Mouse (Mus musculus) hindbrain, embryonic 13.5 days (tissue): ENCODE results near the gene Lrrn3. TPM values are rescaled to one million over a fixed set of nuclear protein-coding genes. Genes with fewer than 3 reads are reported as not detected.

ENCODE experiments used
- ATAC-seq: fragments of 200-750 bp; cut with Nextera tagmentation; 2 replicates; pipeline ENCODE4 v1.8.0; 2017; ENCODE audit warnings: moderate TSS enrichment; ENCODE audit not compliant: low FRiP score
- H3K27ac ChIP-seq: fragments of 300-500 bp; sonication (generic); 2 replicates; pipeline ENCODE4 v1.5.1; 2015; ENCODE audit warnings: inconsistent platforms, mild to moderate bottlenecking, moderate library complexity
- H3K27me3 ChIP-seq: fragments of 300-500 bp; sonication (generic); 2 replicates; pipeline ENCODE4 v1.6.1; 2015; ENCODE audit warnings: mild to moderate bottlenecking, inconsistent platforms
- H3K36me3 ChIP-seq: fragments of 300-500 bp; sonication (generic); 2 replicates; pipeline ENCODE4 v1.6.1; 2015; ENCODE audit warnings: mild to moderate bottlenecking, inconsistent platforms
- H3K4me1 ChIP-seq: fragments of 300-500 bp; sonication (generic); replicated peaks from 2 replicates; pipeline ENCODE4 v1.6.1; 2015; ENCODE audit warnings: inconsistent platforms
- H3K4me2 ChIP-seq: fragments of 300-500 bp; sonication (generic); 2 replicates; pipeline ENCODE4 v1.6.1; 2015; ENCODE audit warnings: inconsistent platforms, mild to moderate bottlenecking, moderate library complexity
- H3K4me3 ChIP-seq: fragments of 300-500 bp; sonication (generic); 2 replicates; pipeline ENCODE4 v1.5.1; 2015; ENCODE audit warnings: mild to moderate bottlenecking, inconsistent platforms
- H3K9ac ChIP-seq: fragments of 300-500 bp; sonication (generic); 2 replicates; pipeline ENCODE4 v1.6.1; 2015; ENCODE audit warnings: mild to moderate bottlenecking, inconsistent platforms
- H3K9me3 ChIP-seq: fragments of 300-500 bp; sonication (generic); 2 replicates; pipeline ENCODE4 v1.6.1; 2016; ENCODE audit warnings: inconsistent platforms
- WGBS: fragments of 180-500 bp; shearing (Covaris S2); methylation state at CpG from one replicate; pipeline ENCODE4 v1.1.7; 2015; 5-methylcytosine and 5-hydroxymethylcytosine counted together
- polyA plus RNA-seq: library from polyadenylated mRNA; unstranded; fragments of >200 nt; fragmentation: Nextera tagmentation; extraction: Ambion mirVana; gene quantifications from 2 replicates; pipeline ENCODE4 v1.2.1, GENCODE M21; 2015

Lrrn3 gene
- polyA plus RNA-seq, 1 experiment from 2014 or later, result 97.7 TPM

DNA sequence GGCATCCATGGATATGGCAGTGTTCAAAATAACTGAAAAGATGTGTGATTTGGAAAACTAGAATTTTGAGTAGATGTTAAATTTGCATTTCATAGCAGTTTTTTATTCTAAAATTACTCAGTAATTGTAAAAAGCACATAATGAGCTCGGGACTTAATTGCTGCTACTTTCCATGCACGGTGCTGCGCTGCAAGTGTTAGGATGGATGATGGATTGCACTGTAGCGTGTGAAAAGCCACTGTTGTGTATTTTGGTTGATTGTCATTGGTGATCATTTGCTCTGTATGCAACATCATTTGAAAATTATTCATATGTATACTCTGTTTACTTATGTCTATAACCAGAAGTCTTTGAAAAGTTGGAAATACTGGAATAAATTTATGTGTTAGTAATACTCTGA, 68.3 kb downstream of the Lrrn3 start:
- Histone ChIP-seq H3K9ac (no peak overlapping the region), H3K4me1 (no peaks in the 10 kb centered on the region), H3K27ac (no peak overlapping the region), H3K27me3 (no peaks in the 10 kb centered on the region), H3K36me3 (no peaks in the 10 kb centered on the region), H3K4me3 (no peak overlapping the region), H3K4me2 (no peak overlapping the region), H3K9me3 (no peaks in the 10 kb centered on the region)
- whole genome bisulfite sequencing, result 75% methylated on average over 4 of the region's 4 CpGs
- ATAC-seq, result no peak

DNA sequence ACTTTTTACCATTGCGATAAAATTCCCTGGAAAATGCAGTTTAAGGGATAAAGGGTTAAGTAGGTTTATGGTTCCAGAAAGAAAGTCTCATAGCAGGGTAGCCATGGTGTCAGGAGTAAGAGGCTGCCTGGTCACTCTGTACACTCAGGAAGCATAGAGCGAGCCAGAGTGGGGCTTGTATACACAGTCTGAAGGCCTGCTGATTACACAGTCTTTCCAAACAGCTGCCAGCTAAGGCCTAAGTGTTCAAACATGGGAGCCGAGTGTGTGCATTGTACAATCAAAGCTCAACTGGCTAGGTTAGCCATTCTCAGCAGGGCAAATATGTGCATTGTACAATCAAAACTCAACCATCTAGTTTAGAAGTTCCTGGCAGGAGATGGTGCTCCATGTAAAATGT, 69.1 kb downstream of the Lrrn3 start:
- no peak overlapping the region for H3K4me2 ChIP-seq
- H3K36me3 ChIP-seq, result no peaks in the 10 kb centered on the region
- no peak overlapping the region for H3K27ac ChIP-seq
- no peaks in the 10 kb centered on the region for H3K4me1 ChIP-seq
- H3K9ac ChIP-seq, result no peak overlapping the region
- no peak overlapping the region for H3K4me3 ChIP-seq
- no peaks in the 10 kb centered on the region for H3K9me3 ChIP-seq
- 84% methylated on average over 3 of the region's 3 CpGs for WGBS
- H3K27me3 ChIP-seq, result no peaks in the 10 kb centered on the region
- ATAC-seq, result no peak

DNA sequence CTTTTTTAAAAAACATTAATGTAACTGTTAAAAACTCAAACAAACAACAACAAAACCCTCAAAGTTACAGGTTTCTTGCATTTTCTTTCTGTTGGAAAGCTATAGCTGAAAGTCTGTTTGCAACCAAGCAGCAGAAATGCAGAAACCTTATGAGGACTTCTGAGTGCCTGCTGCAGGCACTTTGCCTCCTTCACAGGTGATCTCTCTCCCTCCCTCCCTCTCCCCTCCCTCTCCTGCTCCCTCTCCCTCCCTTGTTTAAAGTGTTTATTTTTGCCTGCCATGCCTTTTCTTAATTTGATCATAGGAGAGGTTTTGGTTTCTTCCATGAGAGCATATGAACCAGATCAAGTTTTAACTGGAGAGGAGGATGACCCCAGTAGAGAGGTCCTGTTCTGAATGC, 69.6 kb downstream of the Lrrn3 start:
- H3K9ac ChIP-seq, result no peak overlapping the region
- no peak for ATAC-seq
- H3K4me3 ChIP-seq, result no peak overlapping the region
- no peak overlapping the region for H3K27ac ChIP-seq
- H3K9me3 ChIP-seq, result no peaks in the 10 kb centered on the region
- H3K4me1 ChIP-seq, result no peaks in the 10 kb centered on the region
- no peaks in the 10 kb centered on the region for H3K27me3 ChIP-seq
- no peaks in the 10 kb centered on the region for H3K36me3 ChIP-seq
- H3K4me2 ChIP-seq, result no peak overlapping the region

DNA sequence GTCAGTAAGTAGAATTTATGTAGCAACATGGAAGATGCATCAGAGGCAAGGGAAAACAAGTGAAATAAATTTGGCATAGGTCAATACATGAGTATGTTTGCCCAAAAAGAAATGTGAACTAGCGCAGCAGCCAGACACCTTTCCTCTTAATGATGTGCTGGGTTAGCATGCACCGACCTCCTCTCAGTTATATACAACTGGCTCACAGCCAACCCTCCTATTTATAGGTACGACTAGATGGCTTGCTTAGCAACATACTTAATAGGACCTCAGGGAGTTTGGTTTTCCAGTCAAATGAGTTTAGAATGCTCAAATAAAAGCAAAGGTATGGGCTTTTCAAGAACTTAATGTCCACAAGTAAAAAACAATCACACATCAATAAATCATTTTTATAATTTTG, 76.8 kb downstream of the Lrrn3 start:
- no peak for ATAC-seq

DNA sequence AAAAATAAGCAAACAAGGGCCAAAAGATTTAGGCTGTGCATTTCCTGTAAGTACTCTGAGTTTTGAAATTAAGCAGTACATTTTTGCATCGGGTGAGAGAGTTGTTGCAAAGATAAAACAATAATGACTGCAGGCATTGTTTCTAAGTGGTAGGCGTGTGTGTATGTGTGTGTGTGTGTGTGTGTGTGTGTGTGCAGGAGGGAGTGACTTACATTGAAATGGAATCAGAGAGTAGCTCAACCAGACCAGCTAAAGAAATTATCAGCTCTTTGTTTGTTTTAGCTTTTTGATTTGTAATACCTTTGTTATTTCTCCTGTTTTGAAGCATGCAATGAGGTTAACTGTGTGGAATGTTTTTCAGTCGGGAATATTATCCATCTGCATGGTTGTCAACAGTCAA, 84.3 kb downstream of the Lrrn3 start:
- no peak for ATAC-seq
- no peak overlapping the region for H3K4me3 ChIP-seq
- H3K4me1 ChIP-seq, result no peaks in the 10 kb centered on the region
- H3K4me2 ChIP-seq, result no peak overlapping the region
- WGBS, result 69% methylated on average over 3 of the region's 3 CpGs
- H3K9ac ChIP-seq, result no peak overlapping the region
- no peaks in the 10 kb centered on the region for H3K9me3 ChIP-seq
- no peak overlapping the region for H3K27ac ChIP-seq
- no peaks in the 10 kb centered on the region for H3K27me3 ChIP-seq
- H3K36me3 ChIP-seq, result no peaks in the 10 kb centered on the region

More for the DNA sequence above, 76.8 kb downstream of the Lrrn3 start:
- H3K27ac ChIP-seq, result no peak overlapping the region
- H3K4me1 ChIP-seq, result no peaks in the 10 kb centered on the region
- H3K36me3 ChIP-seq, result no peaks in the 10 kb centered on the region
- no peaks in the 10 kb centered on the region for H3K27me3 ChIP-seq
- 54% methylated on average over 3 of the region's 3 CpGs for WGBS
- H3K4me3 ChIP-seq, result no peak overlapping the region
- no peaks in the 10 kb centered on the region for H3K9me3 ChIP-seq
- no peak overlapping the region for H3K9ac ChIP-seq
- H3K4me2 ChIP-seq, result no peak overlapping the region
